Mouse (Mus musculus) midbrain, embryonic 16.5 days (tissue): ENCODE measurements around the gene Gm20390. TPM values are rescaled to one million over a fixed set of nuclear protein-coding genes. Genes with fewer than 3 reads are reported as not detected.

Experiments
- ATAC-seq: fragments of 200-750 bp; cut with Nextera tagmentation; 2 replicates; pipeline ENCODE4 v1.8.0; 2017; ENCODE audit warnings: moderate TSS enrichment
- H3K27ac ChIP-seq: fragments of 300-500 bp; sonication (generic); 2 replicates; pipeline ENCODE4 v1.5.1; 2014; ENCODE audit warnings: mild to moderate bottlenecking, low read length, mixed read lengths
- H3K27me3 ChIP-seq: fragments of 300-500 bp; sonication (generic); 2 replicates; pipeline ENCODE4 v1.6.1; 2014; ENCODE audit warnings: low read depth, low read length, mixed read lengths; ENCODE audit not compliant: control insufficient read depth, insufficient read depth
- H3K36me3 ChIP-seq: fragments of 300-500 bp; sonication (generic); 2 replicates; pipeline ENCODE4 v1.6.1; 2014; ENCODE audit warnings: mild to moderate bottlenecking, low read length, moderate library complexity, mixed read lengths; ENCODE audit not compliant: control insufficient read depth, insufficient read depth
- H3K4me1 ChIP-seq: fragments of 300-500 bp; sonication (generic); 2 replicates; pipeline ENCODE4 v1.6.1; 2014; ENCODE audit warnings: mild to moderate bottlenecking, low read length, mixed read lengths; ENCODE audit not compliant: control insufficient read depth, insufficient read depth
- H3K4me2 ChIP-seq: fragments of 300-500 bp; sonication (generic); 2 replicates; pipeline ENCODE4 v1.6.1; 2014; ENCODE audit warnings: mild to moderate bottlenecking, low read length, mixed read lengths
- H3K4me3 ChIP-seq: fragments of 300-500 bp; sonication (generic); 2 replicates; pipeline ENCODE4 v1.5.1; 2014; ENCODE audit warnings: low read depth, mild to moderate bottlenecking, low read length, moderate library complexity, mixed read lengths
- H3K9ac ChIP-seq: fragments of 300-500 bp; sonication (generic); 2 replicates; pipeline ENCODE4 v1.6.1; 2014; ENCODE audit warnings: low read depth, low read length, mixed read lengths
- H3K9me3 ChIP-seq: fragments of 300-500 bp; sonication (generic); replicated peaks from 2 replicates; pipeline ENCODE4 v1.6.1; 2014; ENCODE audit warnings: mild to moderate bottlenecking, low read length, mixed read lengths; ENCODE audit not compliant: control insufficient read depth, poor library complexity, severe bottlenecking
- WGBS: fragments of 180-500 bp; shearing (Covaris S2); extraction: QIAGEN DNeasy Blood & Tissue Kit; methylation state at CpG from one replicate; pipeline ENCODE4 v1.1.7; 2014; 5-methylcytosine and 5-hydroxymethylcytosine counted together
- polyA plus RNA-seq: library from polyadenylated mRNA; unstranded; fragments of >200 nt; fragmentation: Nextera tagmentation; extraction: Ambion mirVana; gene quantifications from 2 replicates; pipeline ENCODE4 v1.2.1, GENCODE M21; 2015

The Gm20390 gene
- polyA plus RNA-seq, 1 experiment from 2014 or later = 314 TPM

DNA sequence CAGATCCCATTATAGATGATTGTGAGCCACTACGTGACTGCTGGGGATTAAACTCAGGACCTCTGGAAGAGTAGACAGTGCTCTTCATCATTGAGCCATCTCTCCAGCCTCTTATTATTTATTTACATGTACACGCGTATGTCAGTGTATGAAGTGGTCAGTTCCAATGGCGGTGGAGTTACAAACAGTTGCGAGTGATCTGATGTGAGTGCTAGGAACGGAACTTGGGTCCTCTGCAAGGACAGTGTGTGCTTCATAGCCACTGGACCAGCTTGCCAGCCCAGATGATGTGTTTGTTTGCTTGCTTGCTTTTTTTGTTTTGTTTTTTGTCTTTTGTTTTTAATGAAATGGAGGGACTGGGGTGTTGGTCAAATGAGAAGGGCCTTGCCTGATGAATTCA, 1.1 kb upstream of the Gm20390 start:
- H3K9ac ChIP-seq = 0 out of 2 replicates have a peak overlapping the region, but pooled peaks have one; percentile 50
- H3K9me3 ChIP-seq = no peaks in the 10 kb centered on the region
- peaks cover 19% of the 10 kb centered on the region for H3K4me1 ChIP-seq
- H3K4me2 ChIP-seq = no peak overlapping the region
- H3K36me3 ChIP-seq = peaks cover 10% of the 10 kb centered on the region
- no peak overlapping the region for H3K4me3 ChIP-seq
- WGBS = 91% methylated on average over 6 of the region's 6 CpGs
- no peak for ATAC-seq
- H3K27ac ChIP-seq = no peak overlapping the region
- no peaks in the 10 kb centered on the region for H3K27me3 ChIP-seq

DNA sequence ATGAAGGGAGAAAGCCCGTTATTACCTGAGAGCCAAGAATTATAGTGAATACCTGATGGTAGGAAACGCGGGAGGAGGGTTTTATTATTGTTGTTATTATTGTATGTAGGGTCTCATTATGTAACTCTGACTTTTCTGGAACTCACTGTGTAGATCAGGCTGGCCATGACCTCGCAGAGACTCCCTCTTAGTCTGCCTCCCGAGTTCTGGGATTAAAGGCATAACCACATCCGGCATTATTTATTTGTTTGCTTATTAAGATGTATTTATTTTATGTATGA, 695 bp upstream of the Gm20390 start:
- Histone ChIP-seq H3K36me3 (peaks cover 13% of the 10 kb centered on the region), H3K4me1 (peaks cover 19% of the 10 kb centered on the region), H3K4me3 (peak overlapping the region; percentile 72), H3K27ac (peak overlapping the region; percentile 79), H3K4me2 (peak overlapping the region; percentile 43), H3K27me3 (no peaks in the 10 kb centered on the region), H3K9ac (peak overlapping the region; percentile 50; the same call in 1 of the 2 replicates), H3K9me3 (no peaks in the 10 kb centered on the region)
- peak; percentile 16; the same call in 1 of the 2 replicates for ATAC-seq
- WGBS = 49% methylated on average over 6 of the region's 6 CpGs

DNA sequence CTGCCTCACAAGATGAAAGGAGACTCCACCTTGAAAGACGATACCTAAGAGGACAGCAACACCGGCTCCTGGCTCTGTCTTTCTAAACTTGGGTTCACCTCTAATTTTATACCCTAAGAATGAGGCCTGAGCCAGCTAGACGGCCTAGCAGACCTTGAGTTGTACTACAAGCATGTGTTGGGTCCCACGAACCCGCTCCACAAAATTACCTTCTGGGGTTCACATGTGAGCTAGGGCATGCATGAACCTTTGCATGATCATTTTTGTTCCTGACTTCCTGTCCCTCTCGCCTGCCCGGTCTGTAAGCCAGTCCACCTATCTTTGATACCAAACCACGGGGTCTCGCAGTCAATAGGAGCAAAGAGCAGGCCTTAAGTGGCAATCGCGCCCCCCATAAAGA, 712 bp downstream of the Gm20390 start:
- 5% methylated on average over 11 of the region's 11 CpGs for WGBS
- ATAC-seq = peak; percentile 4; the same call in 1 of the 2 replicates
- H3K36me3 ChIP-seq = peaks cover 23% of the 10 kb centered on the region
- no peaks in the 10 kb centered on the region for H3K9me3 ChIP-seq
- H3K4me2 ChIP-seq = peak overlapping the region; percentile 87
- peaks cover 19% of the 10 kb centered on the region for H3K4me1 ChIP-seq
- H3K9ac ChIP-seq = peak overlapping the region; percentile 76
- H3K4me3 ChIP-seq = peak overlapping the region; percentile 72
- H3K27ac ChIP-seq = peak overlapping the region; percentile 82
- H3K27me3 ChIP-seq = no peaks in the 10 kb centered on the region

DNA sequence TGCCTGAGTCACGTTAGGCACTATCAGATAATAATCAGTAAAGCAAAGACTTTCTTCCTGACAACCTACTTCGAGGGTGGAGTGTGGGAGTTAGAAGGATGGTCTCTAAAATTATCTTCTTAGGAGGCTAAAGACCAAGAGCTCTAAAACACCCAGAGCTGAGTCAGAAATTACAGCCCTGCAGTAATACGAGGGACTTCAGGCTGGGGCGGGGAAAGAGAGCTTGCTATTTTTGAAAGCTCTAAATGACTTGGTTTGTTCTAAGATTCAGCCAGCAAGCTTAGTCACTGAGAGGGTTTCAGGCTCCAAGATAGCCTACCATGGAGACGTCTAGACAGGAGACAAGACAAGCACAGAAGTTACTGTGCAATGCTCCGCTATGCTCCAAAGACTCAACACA, 2.7 kb downstream of the Gm20390 start:
- ATAC-seq = no peak
- H3K9ac ChIP-seq = no peak overlapping the region
- no peak overlapping the region for H3K27ac ChIP-seq
- WGBS = 95% methylated on average over 6 of the region's 6 CpGs
- peaks cover 36% of the 10 kb centered on the region for H3K36me3 ChIP-seq
- H3K4me3 ChIP-seq = no peak overlapping the region
- H3K4me1 ChIP-seq = peaks cover 19% of the 10 kb centered on the region
- H3K27me3 ChIP-seq = no peaks in the 10 kb centered on the region
- H3K9me3 ChIP-seq = no peaks in the 10 kb centered on the region
- no peak overlapping the region for H3K4me2 ChIP-seq

DNA sequence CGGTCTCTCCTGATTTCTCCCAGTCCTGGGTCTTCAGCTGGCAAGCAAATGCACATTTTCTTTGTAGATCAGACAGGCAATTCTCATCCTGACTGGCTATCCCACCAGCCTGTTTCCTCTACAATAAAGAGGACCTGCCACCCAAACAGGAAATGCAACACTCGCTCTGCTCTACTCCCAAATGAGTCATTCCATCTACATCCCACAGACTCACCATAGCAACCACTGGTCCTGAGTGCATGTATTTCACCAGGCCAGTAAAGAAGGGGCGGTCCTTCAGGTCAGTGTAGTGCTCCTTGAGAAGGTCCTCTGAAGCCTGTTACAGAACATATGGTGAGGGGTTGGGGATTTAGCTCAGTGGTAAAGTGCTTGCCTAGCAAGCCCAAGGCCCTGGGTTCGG, 5.1 kb downstream of the Gm20390 start:
- H3K27me3 ChIP-seq = no peaks in the 10 kb centered on the region
- H3K27ac ChIP-seq = no peak overlapping the region
- no peak overlapping the region for H3K9ac ChIP-seq
- no peak for ATAC-seq
- 75% methylated on average over 4 of the region's 4 CpGs for WGBS
- H3K36me3 ChIP-seq = peaks cover 49% of the 10 kb centered on the region
- peaks cover 15% of the 10 kb centered on the region for H3K4me1 ChIP-seq
- H3K9me3 ChIP-seq = no peaks in the 10 kb centered on the region
- H3K4me2 ChIP-seq = no peak overlapping the region
- no peak overlapping the region for H3K4me3 ChIP-seq

DNA sequence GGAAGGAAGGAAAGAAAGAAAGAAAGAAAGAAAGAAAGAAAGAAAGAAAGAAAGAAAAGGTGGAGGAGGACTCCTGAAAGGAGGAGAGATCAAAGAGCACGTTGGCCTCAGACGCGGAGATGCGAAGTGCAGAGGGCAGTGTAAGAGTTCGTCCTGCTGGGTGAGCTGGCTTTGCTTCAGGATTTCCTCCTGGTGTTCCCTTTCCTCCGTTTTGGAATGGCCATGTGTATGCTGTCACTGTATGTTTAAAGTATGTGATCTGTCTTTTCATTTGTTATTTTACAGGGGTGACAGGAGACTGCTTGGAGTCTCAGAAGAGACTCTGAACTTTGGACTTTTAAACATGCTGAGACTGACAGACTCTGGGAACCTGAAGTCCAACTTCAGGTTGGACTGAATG, 6.6 kb downstream of the Gm20390 start:
- H3K27me3 ChIP-seq = no peaks in the 10 kb centered on the region
- H3K4me2 ChIP-seq = no peak overlapping the region
- H3K27ac ChIP-seq = no peak overlapping the region
- no peak overlapping the region for H3K9ac ChIP-seq
- H3K9me3 ChIP-seq = no peaks in the 10 kb centered on the region
- no peak for ATAC-seq
- H3K4me1 ChIP-seq = peaks cover 8% of the 10 kb centered on the region
- WGBS = 92% methylated on average over 6 of the region's 6 CpGs
- H3K4me3 ChIP-seq = no peak overlapping the region
- peaks cover 52% of the 10 kb centered on the region for H3K36me3 ChIP-seq

DNA sequence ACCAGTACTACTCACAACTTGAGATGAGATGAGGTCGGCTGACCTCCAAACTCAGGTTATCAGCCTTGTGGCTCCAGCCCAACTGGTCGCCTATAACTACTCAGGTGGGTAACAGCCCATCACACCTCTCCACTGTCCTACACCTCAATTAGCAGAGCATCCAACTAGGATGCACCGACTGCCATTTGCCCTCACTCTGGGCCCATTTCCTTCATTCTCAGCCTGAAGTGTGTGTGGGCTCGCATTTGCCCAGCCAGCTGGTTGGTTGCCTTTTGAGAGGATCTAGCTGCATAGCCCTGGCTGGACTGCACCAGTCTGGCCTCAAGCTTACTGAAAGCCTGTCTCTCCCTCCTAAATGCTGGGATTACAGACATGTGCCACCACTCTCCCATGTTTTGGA, 10.3 kb downstream of the Gm20390 start:
- Histone ChIP-seq H3K27me3 (no peaks in the 10 kb centered on the region), H3K4me2 (no peak overlapping the region), H3K9ac (no peak overlapping the region), H3K4me1 (peaks cover 14% of the 10 kb centered on the region), H3K36me3 (peaks cover 32% of the 10 kb centered on the region), H3K27ac (no peak overlapping the region), H3K9me3 (no peaks in the 10 kb centered on the region), H3K4me3 (no peak overlapping the region)
- no peak for ATAC-seq
- 86% methylated on average over 4 of the region's 4 CpGs for WGBS

DNA sequence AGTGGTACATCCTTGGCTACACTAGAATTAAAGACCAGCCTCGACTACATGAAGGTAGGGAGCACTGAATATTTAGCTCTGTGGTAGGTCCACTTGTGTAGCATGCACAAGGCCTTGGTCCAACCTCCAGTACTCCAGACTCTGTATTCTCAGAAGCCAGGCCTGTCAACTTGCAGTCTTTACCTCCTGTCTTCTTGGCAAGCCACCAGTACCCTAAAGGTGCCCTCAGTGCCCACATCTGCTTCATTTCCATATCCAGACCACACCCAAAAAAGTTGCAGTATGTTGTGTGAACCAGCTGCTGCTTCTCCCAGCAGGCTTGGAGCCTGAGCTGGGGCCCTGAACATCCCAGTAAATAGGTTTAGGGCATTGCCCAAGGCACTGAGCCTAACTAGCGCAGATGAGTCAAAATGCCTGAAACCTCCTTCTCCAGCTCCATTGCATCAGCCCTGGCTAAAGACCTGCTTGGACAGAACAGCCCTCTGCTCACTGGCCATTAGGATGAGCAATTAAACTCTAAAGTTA, 11.0 kb downstream of the Gm20390 start:
- Histone ChIP-seq H3K27me3 (no peaks in the 10 kb centered on the region), H3K4me3 (no peak overlapping the region), H3K9ac (no peak overlapping the region), H3K27ac (no peak overlapping the region), H3K4me2 (no peak overlapping the region), H3K4me1 (peaks cover 14% of the 10 kb centered on the region), H3K36me3 (peaks cover 26% of the 10 kb centered on the region), H3K9me3 (no peaks in the 10 kb centered on the region)
- no peak for ATAC-seq
- 86% methylated on average over 2 of the region's 2 CpGs for WGBS

DNA sequence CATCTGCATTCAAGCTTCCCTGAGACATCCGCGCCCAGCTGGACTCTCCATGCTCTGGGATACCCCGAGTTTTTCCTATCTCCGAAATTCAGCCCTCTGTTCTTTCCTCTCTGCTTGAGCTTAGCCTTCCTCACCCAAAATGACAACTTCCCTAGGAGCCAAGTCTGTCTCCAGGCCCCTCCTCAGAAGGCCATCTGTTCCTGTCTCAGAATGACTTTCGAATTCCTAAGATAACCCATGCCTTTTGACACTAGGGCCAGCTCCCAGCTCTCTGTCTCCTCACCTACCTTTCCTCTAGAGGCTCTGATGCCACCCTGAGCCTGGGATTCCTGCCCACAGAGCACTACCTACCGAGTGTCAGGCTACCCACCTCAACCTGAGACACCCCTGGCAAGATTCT, 11.9 kb downstream of the Gm20390 start, which contains the start of gene Nme2:
Gene Nme2 (minus strand): TSS at position 101 of the 400 bp plus-strand sequence.
- no peaks in the 10 kb centered on the region for H3K27me3 ChIP-seq
- H3K4me3 ChIP-seq = peak within 1 kb of the TSS; percentile 62
- no peaks in the 10 kb centered on the region for H3K9me3 ChIP-seq
- WGBS = 9% methylated on average over 6 of the region's 6 CpGs
- H3K27ac ChIP-seq = peak within 1 kb of the TSS; percentile 82
- H3K36me3 ChIP-seq = peaks cover 22% of the 10 kb centered on the region
- H3K4me2 ChIP-seq = peak within 1 kb of the TSS; percentile 94
- 0 out of 2 replicates have a peak, but pooled peaks have one; percentile 10 for ATAC-seq
- peak within 1 kb of the TSS; percentile 82 for H3K9ac ChIP-seq
- peaks cover 14% of the 10 kb centered on the region for H3K4me1 ChIP-seq
